Mouse (Mus musculus): Measurements from ENCODE around the gene Rap1gap2. TPM values are rescaled to one million over a fixed set of nuclear protein-coding genes. Genes with fewer than 3 reads are reported as not detected.

Rap1gap2 gene
- total and polyA plus RNA-seq, 2 experiments from 2014 or later: 12.1 to 49.1 TPM

- Histone ChIP-seq H3K9me3 (ENCODE audit: low read length) (no peaks in the 10 kb centered on the region), H3K27me3 (ENCODE audit: insufficient read depth, low read length) (no peaks in the 10 kb centered on the region), H3K27ac (ENCODE audit: low read depth, low read length) (peak overlapping the region; percentile 93), H3K9ac (replicated peaks; ENCODE audit: low read length, poor library complexity, severe bottlenecking) (peak overlapping the region; percentile 88; the same call in 1 of the 2 replicates), H3K4me3 (ENCODE audit: low read depth, low read length) (peak overlapping the region; percentile 55), H3K36me3 (ENCODE audit: insufficient read depth, low read length) (peaks cover 3% of the 10 kb centered on the region; the same call in 1 of the 2 replicates), H3K4me1 (ENCODE audit: insufficient read depth, low read length) (peaks cover 3% of the 10 kb centered on the region; the same call in 1 of the 2 replicates), H3K4me2 (ENCODE audit: low read depth, low read length, poor library complexity, severe bottlenecking) (peak overlapping the region; percentile 91)
- ATAC-seq (ENCODE audit: low FRiP score) (peak; percentile 58; the same call in 1 of the 2 replicates), DNase-seq (ENCODE audit: low spot score) (no peak)
- WGBS: 12% methylated on average over 9 of the region's 9 CpGs
- no peak for TF ChIP-seq CTCF (IDR thresholded peaks at IDR 0.05)
Measured at GRCm38 (mm10) chr11:74638791-74639411, 28.2 kb upstream of the Rap1gap2 start.

- Histone ChIP-seq H3K27me3 (ENCODE audit: insufficient read depth, low read length) (no peaks in the 10 kb centered on the region), H3K4me3 (ENCODE audit: low read depth, low read length) (peak overlapping the region; percentile 55), H3K9me3 (ENCODE audit: low read length) (no peaks in the 10 kb centered on the region), H3K36me3 (ENCODE audit: insufficient read depth, low read length) (peaks cover 3% of the 10 kb centered on the region; the same call in 1 of the 2 replicates), H3K27ac (ENCODE audit: low read depth, low read length) (peak overlapping the region; percentile 93), H3K4me2 (ENCODE audit: low read depth, low read length, poor library complexity, severe bottlenecking) (peak overlapping the region; percentile 91), H3K9ac (replicated peaks; ENCODE audit: low read length, poor library complexity, severe bottlenecking) (peak overlapping the region; percentile 88), H3K4me1 (ENCODE audit: insufficient read depth, low read length) (peaks cover 3% of the 10 kb centered on the region; the same call in 1 of the 2 replicates)
- TF ChIP-seq CTCF (IDR thresholded peaks at IDR 0.05): peak; percentile 53
- WGBS: under 1% methylated on average over 72 of the region's 86 CpGs
- DNase-seq (ENCODE audit: low spot score): peak; percentile 86
- peak; percentile 86 for ATAC-seq (ENCODE audit: low FRiP score)
Measured at GRCm38 (mm10) chr11:74637971-74638790, 27.5 kb upstream of the Rap1gap2 start.

- ATAC-seq (ENCODE audit: low FRiP score): 0 out of 2 replicates have a peak, but pooled peaks have one; percentile 1
Measured at GRCm38 (mm10) chr11:74637486-74637885, 26.8 kb upstream of the Rap1gap2 start.

DNA sequence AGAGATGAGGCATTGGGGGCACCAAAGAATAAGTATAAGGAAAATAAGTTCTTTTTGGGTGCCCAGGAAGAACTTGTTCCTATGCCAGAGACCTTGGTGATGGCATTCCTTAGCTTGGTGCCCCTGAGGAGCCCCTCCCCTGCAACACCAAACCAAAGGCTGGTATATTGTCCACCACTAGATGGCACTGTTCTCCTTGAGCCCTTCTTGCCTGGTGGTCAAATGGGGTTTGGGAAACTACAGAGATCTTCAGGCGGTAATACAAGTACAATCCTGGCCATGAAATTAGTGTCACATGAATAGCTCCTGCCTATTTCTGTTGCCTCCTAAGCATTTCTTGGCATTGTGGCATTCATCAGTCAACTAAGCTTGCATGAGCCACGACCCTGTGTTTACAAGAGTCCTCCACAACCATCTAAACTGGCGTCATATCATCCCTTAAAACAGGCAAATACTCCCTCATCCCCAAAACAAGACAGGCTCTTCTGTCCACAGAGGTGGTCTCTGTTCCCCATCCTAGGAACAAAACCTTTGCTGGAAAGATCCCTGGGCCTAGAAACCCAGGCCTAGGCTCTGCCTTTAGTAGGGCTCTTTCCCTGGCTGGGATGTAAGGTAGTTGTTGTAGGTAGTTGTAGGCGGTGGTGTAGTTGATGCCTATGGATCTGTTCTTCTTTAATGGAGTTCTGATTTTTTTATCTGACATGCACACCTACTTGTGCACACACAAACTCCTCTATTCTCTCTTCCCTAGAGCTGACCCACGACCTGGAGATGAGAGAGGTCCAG is 24.0 kb upstream of the Rap1gap2 start:
- WGBS: 71% methylated on average over 5 of the region's 5 CpGs
- H3K9me3 ChIP-seq (ENCODE audit: low read length): no peaks in the 10 kb centered on the region
- no peak for ATAC-seq (ENCODE audit: low FRiP score)

More at GRCm38 (mm10) chr11:74637486-74637885, 26.8 kb upstream of the Rap1gap2 start:
- Histone ChIP-seq H3K4me2 (ENCODE audit: low read depth, low read length, poor library complexity, severe bottlenecking) (peak overlapping the region; percentile 91), H3K36me3 (ENCODE audit: insufficient read depth, low read length) (peaks cover 3% of the 10 kb centered on the region; the same call in 1 of the 2 replicates), H3K27me3 (ENCODE audit: insufficient read depth, low read length) (no peaks in the 10 kb centered on the region), H3K9ac (replicated peaks; ENCODE audit: low read length, poor library complexity, severe bottlenecking) (peak overlapping the region; percentile 88), H3K4me3 (ENCODE audit: low read depth, low read length) (peak overlapping the region; percentile 55), H3K4me1 (ENCODE audit: insufficient read depth, low read length) (peaks cover 3% of the 10 kb centered on the region; the same call in 1 of the 2 replicates), H3K9me3 (ENCODE audit: low read length) (no peaks in the 10 kb centered on the region), H3K27ac (ENCODE audit: low read depth, low read length) (peak overlapping the region; percentile 93)
- TF ChIP-seq CTCF (IDR thresholded peaks at IDR 0.05): no peak
- no peak for DNase-seq (ENCODE audit: low spot score)
- 19% methylated on average over 8 of the region's 8 CpGs for WGBS

DNA sequence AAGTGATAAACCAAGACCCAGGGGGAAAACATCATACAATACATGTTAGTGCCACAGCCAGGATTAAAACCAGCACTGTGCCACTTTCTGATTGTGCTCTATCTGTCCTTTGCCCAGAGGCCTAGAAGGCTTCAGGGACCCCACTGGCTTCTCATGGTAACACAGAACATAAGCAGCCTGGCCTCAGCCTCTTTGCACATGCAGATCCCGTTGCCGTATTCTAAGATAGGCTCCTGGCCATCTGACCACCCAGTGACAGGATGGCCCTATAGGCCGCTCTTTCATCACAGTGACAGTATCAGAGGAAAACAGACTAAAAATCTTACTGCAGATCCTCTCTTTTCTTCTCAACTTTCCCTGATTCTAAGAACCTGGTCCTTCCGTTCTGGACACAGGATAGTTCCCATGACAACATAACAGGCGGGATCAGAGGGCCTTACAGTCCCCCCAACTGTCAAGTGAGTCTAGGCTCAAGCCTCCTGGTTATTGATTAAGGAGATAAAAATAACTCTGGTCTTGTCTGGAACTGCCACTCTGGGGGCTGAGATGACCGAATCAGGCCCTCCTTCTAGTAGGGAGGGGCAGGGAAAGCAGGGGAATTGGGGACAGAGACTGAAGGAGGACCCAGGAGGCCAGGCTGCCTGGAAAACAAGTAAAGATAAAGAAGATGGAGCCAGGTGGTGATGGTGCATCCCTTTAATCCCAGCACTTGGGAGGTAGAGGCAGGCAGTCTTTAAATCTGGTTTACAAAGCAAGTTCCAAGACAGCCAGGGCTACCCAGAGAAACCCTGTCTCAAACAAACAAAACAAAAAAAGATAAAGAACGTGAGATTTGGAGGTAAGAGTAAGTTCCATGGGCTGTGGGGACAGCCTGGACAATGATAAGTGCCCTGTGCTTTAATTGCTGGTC is 21.4 kb upstream of the Rap1gap2 start:
- ATAC-seq (ENCODE audit: low FRiP score) (no peak), DNase-seq (ENCODE audit: low spot score) (no peak)
- Histone ChIP-seq H3K9me3 (ENCODE audit: low read length) (no peaks in the 10 kb centered on the region), H3K4me3 (ENCODE audit: low read depth, low read length) (no peak overlapping the region), H3K9ac (replicated peaks; ENCODE audit: low read length, poor library complexity, severe bottlenecking) (no peak overlapping the region), H3K4me1 (ENCODE audit: insufficient read depth, low read length) (no peaks in the 10 kb centered on the region), H3K36me3 (ENCODE audit: insufficient read depth, low read length) (peaks cover 6% of the 10 kb centered on the region; the same call in 1 of the 2 replicates), H3K27me3 (ENCODE audit: insufficient read depth, low read length) (no peaks in the 10 kb centered on the region), H3K27ac (ENCODE audit: low read depth, low read length) (no peak overlapping the region), H3K4me2 (ENCODE audit: low read depth, low read length, poor library complexity, severe bottlenecking) (no peak overlapping the region)
- no peak for TF ChIP-seq CTCF (IDR thresholded peaks at IDR 0.05)
- 61% methylated on average over 7 of the region's 7 CpGs for WGBS

More for the DNA sequence above, 24.0 kb upstream of the Rap1gap2 start:
- DNase-seq (ENCODE audit: low spot score): peak; percentile 88
- Histone ChIP-seq H3K27ac (ENCODE audit: low read depth, low read length) (no peak overlapping the region), H3K4me2 (ENCODE audit: low read depth, low read length, poor library complexity, severe bottlenecking) (no peak overlapping the region), H3K4me1 (ENCODE audit: insufficient read depth, low read length) (peaks cover 3% of the 10 kb centered on the region; the same call in 1 of the 2 replicates), H3K27me3 (ENCODE audit: insufficient read depth, low read length) (no peaks in the 10 kb centered on the region), H3K9ac (replicated peaks; ENCODE audit: low read length, poor library complexity, severe bottlenecking) (no peak overlapping the region), H3K36me3 (ENCODE audit: insufficient read depth, low read length) (peaks cover 3% of the 10 kb centered on the region; the same call in 1 of the 2 replicates), H3K4me3 (ENCODE audit: low read depth, low read length) (no peak overlapping the region)
- TF ChIP-seq CTCF (IDR thresholded peaks at IDR 0.05): peak; percentile 96
